In genomic region chr2:101978534-101979525, GRCm38 (mm10) we compare ENCODE assay signal across 8 mouse cellular contexts.
DNase-seq lines count a peak whose midpoint lies in the region; ATAC-seq and TF ChIP-seq lines count a peak whose summit lies in the region.

No protein-coding gene starts in this region.

- peaks cover 31% of the 10 kb centered on the region for H3K4me1 ChIP-seq in embryonic facial prominence, embryonic 14.5 days (ENCODE audit: control insufficient read depth, insufficient read depth, low read length)
- H3K4me1 ChIP-seq in hindbrain, embryonic 12.5 days = peaks cover 64% of the 10 kb centered on the region
- H3K4me1 ChIP-seq in midbrain, embryonic 13.5 days (replicated peaks) = peaks cover 83% of the 10 kb centered on the region

- no peaks in the 10 kb centered on the region for H3K9me3 ChIP-seq in embryonic facial prominence, embryonic 14.5 days (ENCODE audit: control insufficient read depth, low read length)
- no peaks in the 10 kb centered on the region for H3K9me3 ChIP-seq in hindbrain, embryonic 12.5 days (replicated peaks)
- no peaks in the 10 kb centered on the region for H3K9me3 ChIP-seq in midbrain, embryonic 13.5 days

- no peak overlapping the region for H3K4me3 ChIP-seq in layer of hippocampus, adult 2 months
- H3K4me3 ChIP-seq in embryonic facial prominence, embryonic 14.5 days (ENCODE audit: low read depth, low read length) = no peak overlapping the region
- no peak overlapping the region for H3K4me3 ChIP-seq in hindbrain, embryonic 12.5 days
- H3K4me3 ChIP-seq in midbrain, embryonic 13.5 days (replicated peaks) = no peak overlapping the region

- H3K9ac ChIP-seq in embryonic facial prominence, embryonic 14.5 days (ENCODE audit: low read depth, low read length) = peak overlapping the region; percentile 40; the same call in 1 of the 2 replicates
- peak overlapping the region; percentile 23; the same call in 1 of the 2 replicates for H3K9ac ChIP-seq in hindbrain, embryonic 12.5 days
- H3K9ac ChIP-seq in midbrain, embryonic 13.5 days (replicated peaks) = peak overlapping the region; percentile 21

- ATAC-seq in embryonic facial prominence, embryonic 14.5 days (ENCODE audit: low read depth) = peak; percentile 83
- peak; percentile 84 for ATAC-seq in hindbrain, embryonic 12.5 days (ENCODE audit: low FRiP score)
- ATAC-seq in midbrain, embryonic 13.5 days = peak; percentile 88
- ATAC-seq in monocyte, adult 5-6 weeks (replicated peaks; ENCODE audit: insufficient number of reproducible peaks, low FRiP score, low TSS enrichment, poor library complexity, severe bottlenecking) = no peak

- no peak for TF ChIP-seq CTCF in layer of hippocampus, adult 2 months (conservative IDR thresholded peaks at IDR 0.05)

- H3K27ac ChIP-seq in layer of hippocampus, adult 2 months = peak overlapping the region; percentile 32
- peak overlapping the region; percentile 45 for H3K27ac ChIP-seq in embryonic facial prominence, embryonic 14.5 days (replicated peaks; ENCODE audit: low read depth, low read length)
- peak overlapping the region; percentile 93 for H3K27ac ChIP-seq in hindbrain, embryonic 12.5 days
- H3K27ac ChIP-seq in midbrain, embryonic 13.5 days = peak overlapping the region; percentile 94

- H3K27me3 ChIP-seq in embryonic facial prominence, embryonic 14.5 days (replicated peaks; ENCODE audit: control insufficient read depth, insufficient read depth, low read length) = no peaks in the 10 kb centered on the region
- H3K27me3 ChIP-seq in hindbrain, embryonic 12.5 days = no peaks in the 10 kb centered on the region
- H3K27me3 ChIP-seq in midbrain, embryonic 13.5 days = no peaks in the 10 kb centered on the region

- 13% methylated on average over 21 of the region's 21 CpGs for WGBS in embryonic facial prominence, embryonic 14.5 days
- 10% methylated on average over 21 of the region's 21 CpGs for WGBS in hindbrain, embryonic 12.5 days
- WGBS in midbrain, embryonic 13.5 days = 3% methylated on average over 21 of the region's 21 CpGs

- no peaks in the 10 kb centered on the region for H3K36me3 ChIP-seq in embryonic facial prominence, embryonic 14.5 days (ENCODE audit: control insufficient read depth, insufficient read depth, low read length)
- H3K36me3 ChIP-seq in hindbrain, embryonic 12.5 days = no peaks in the 10 kb centered on the region
- H3K36me3 ChIP-seq in midbrain, embryonic 13.5 days = no peaks in the 10 kb centered on the region

- DNase-seq in layer of hippocampus, adult 2 months (ENCODE audit: low spot score in 2 of 2) = peak in 1 of 2 experiments; percentile 40
- no peak for DNase-seq in layer of hippocampus, adult 9-10 months (ENCODE audit: low spot score)
- peak; percentile 6 for DNase-seq in adipocyte (ENCODE audit: low spot score)
- DNase-seq in embryonic facial prominence, embryonic 14.5 days (ENCODE audit: low spot score) = peak; percentile 94
- peak; percentile 69 for DNase-seq in thymus, postnatal 14 days

- H3K4me2 ChIP-seq in embryonic facial prominence, embryonic 14.5 days (ENCODE audit: low read depth, low read length) = peak overlapping the region; percentile 10
- H3K4me2 ChIP-seq in hindbrain, embryonic 12.5 days (replicated peaks) = 0 out of 2 replicates have a peak overlapping the region, but pooled peaks have one; percentile 16
- H3K4me2 ChIP-seq in midbrain, embryonic 13.5 days (replicated peaks) = peak overlapping the region; percentile 24

Comparison
In these comparisons a context has a peak if more than half of its experiments do, and no peak if none do; other contexts are left out.
1. H3K27ac ChIP-seq: peak in every context shown above with its lines; median percentile 94 in midbrain, embryonic 13.5 days; 93 in hindbrain, embryonic 12.5 days; 45 in embryonic facial prominence, embryonic 14.5 days; 32 in layer of hippocampus, adult 2 months.